Mouse (Mus musculus) liver, embryonic 14.5 days (tissue): Measurements from ENCODE around the gene Sirpb1a. TPM values are rescaled to one million over a fixed set of nuclear protein-coding genes. Genes with fewer than 3 reads are reported as not detected.
"Not testable (repeated sequence)": the region's sequence is repeated elsewhere in the genome, so short reads cannot be mapped to it uniquely, and the experiment has no call there.

Experiments
- ATAC-seq: fragments of 200-750 bp; cut with Nextera tagmentation; 2 replicates; pipeline ENCODE4 v1.8.0; 2017; ENCODE audit warnings: moderate number of reproducible peaks, mild to moderate bottlenecking, moderate library complexity; ENCODE audit not compliant: insufficient read depth
- DNase-seq, 3 experiments: peaks; one replicate each; pipeline ENCODE4 v3.0.0-alpha.2; 2012 to 2013; ENCODE audit warnings: low read depth in 3 of 3, low spot score in 3 of 3
- H3K27ac ChIP-seq: fragments of 300-500 bp; sonication (generic); 2 replicates; pipeline ENCODE4 v1.5.1; 2014; ENCODE audit warnings: moderate library complexity, mild to moderate bottlenecking, control low read depth, inconsistent platforms
- H3K27me3 ChIP-seq: fragments of 300-500 bp; sonication (generic); 2 replicates; pipeline ENCODE4 v1.6.1; 2014; ENCODE audit warnings: mild to moderate bottlenecking, low read length, moderate library complexity; ENCODE audit not compliant: control insufficient read depth, insufficient read depth
- H3K36me3 ChIP-seq: fragments of 300-500 bp; sonication (generic); replicated peaks from 2 replicates; pipeline ENCODE4 v1.6.1; 2014; ENCODE audit warnings: low read depth; ENCODE audit not compliant: control insufficient read depth, insufficient read depth
- H3K4me1 ChIP-seq, 2 experiments: fragments of 200-500 bp in 1 of 2; fragments of 300-500 bp in 1 of 2; sonication (generic) in 1 of 2; replicated peaks; 2 replicates each; pipeline ENCODE4 v1.6.1; 2012 to 2014; ENCODE audit warnings: antibody characterized with exemption in 1 of 2, inconsistent platforms in 1 of 2, low read length in 1 of 2; ENCODE audit not compliant: control insufficient read depth in 2 of 2, insufficient read depth in 2 of 2
- H3K4me2 ChIP-seq: fragments of 300-500 bp; sonication (generic); 2 replicates; pipeline ENCODE4 v1.6.1; 2014; ENCODE audit warnings: low read depth, mild to moderate bottlenecking, control low read depth, moderate library complexity
- H3K4me3 ChIP-seq, 2 experiments: fragments of 200-500 bp in 1 of 2; fragments of 300-500 bp in 1 of 2; sonication (generic) in 1 of 2; 2 replicates each; pipeline ENCODE4 v1.5.1; 2012 to 2014; ENCODE audit warnings: low read depth in 2 of 2, low read length in 2 of 2, mild to moderate bottlenecking in 2 of 2, control low read depth in 1 of 2, inconsistent platforms in 1 of 2, moderate library complexity in 1 of 2; ENCODE audit not compliant: insufficient read depth in 1 of 2
- H3K9ac ChIP-seq: fragments of 300-500 bp; sonication (generic); replicated peaks from 2 replicates; pipeline ENCODE4 v1.6.1; 2014; ENCODE audit warnings: mild to moderate bottlenecking, control low read depth, moderate library complexity
- H3K9me3 ChIP-seq: fragments of 300-500 bp; sonication (generic); 2 replicates; pipeline ENCODE4 v1.6.1; 2016; ENCODE audit warnings: low read length, mixed read lengths; ENCODE audit not compliant: control insufficient read depth
- CTCF ChIP-seq: IDR thresholded peaks from 2 replicates; pipeline ENCODE4 v1.5.1; 2016; ENCODE audit warnings: antibody characterized with exemption, low read depth, control low read depth
- EP300 ChIP-seq: IDR thresholded peaks from 2 replicates; pipeline ENCODE4 v1.6.1; 2016; ENCODE audit warnings: antibody characterized with exemption, low read depth
- WGBS: fragments of 180-500 bp; shearing (Covaris S2); extraction: QIAGEN DNeasy Blood & Tissue Kit; methylation state at CpG from one replicate; pipeline ENCODE4 v1.1.7; 2014; ENCODE audit not compliant: insufficient replicate concordance; 5-methylcytosine and 5-hydroxymethylcytosine counted together
- polyA plus RNA-seq, 2 experiments: library from polyadenylated mRNA; depleted of rRNA in 1 of 2; stranded (reverse) in 1 of 2; unstranded in 1 of 2; fragments of >200 nt; fragmentation: Nextera tagmentation in 1 of 2; extraction: Ambion mirVana in 1 of 2; gene quantifications; 2 replicates each; pipeline versions ENCODE4 v1.2.1 to v1.2.3; 2012 to 2014

The Sirpb1a gene
- polyA plus RNA-seq, 2 experiments, result not detected

DNA sequence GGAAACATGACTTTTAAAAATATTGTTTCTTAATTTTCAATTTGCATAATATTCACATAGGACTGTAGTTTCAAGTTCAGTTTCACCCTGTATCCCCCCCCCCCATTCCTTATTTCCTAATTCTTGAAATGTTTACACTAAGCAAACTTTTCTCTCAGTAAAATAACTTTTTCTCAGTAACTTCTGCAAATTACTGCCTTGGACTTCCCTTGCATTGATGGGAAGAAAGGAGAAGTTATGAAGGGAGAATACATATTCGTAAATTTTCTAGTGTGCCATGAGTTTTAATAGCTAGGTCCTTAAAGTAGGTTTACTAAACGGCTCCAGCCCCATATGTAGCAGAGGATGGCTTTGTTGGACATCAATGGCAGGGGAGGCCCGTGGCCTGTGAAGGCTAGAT is 80.7 kb downstream of the Sirpb1a start:
- WGBS, result 31% methylated on average over 3 of the region's 3 CpGs
- H3K9ac ChIP-seq, H3K27me3 ChIP-seq, ATAC-seq, H3K4me3 ChIP-seq, DNase-seq, H3K27ac ChIP-seq, H3K36me3 ChIP-seq, H3K4me2 ChIP-seq, H3K4me1 ChIP-seq, H3K9me3 ChIP-seq: not testable (repeated sequence)

DNA sequence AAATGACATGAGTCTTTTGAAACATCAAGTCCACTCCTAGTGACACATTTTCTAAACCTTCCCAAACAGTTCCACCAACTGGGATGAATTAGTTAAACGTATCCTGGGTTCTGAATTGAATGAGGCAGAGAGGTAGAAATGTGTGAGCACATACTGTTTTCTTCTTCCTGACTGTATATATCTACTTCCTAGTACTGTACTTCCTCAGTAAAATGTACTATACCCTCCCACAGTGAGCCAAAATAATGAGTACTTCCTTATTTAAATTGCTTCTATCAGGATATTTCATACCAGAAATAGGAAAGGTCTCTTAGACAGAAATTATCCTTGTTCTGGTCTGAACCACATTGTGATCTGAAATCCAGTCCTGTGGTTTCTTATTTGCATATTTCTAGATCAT is 86.0 kb downstream of the Sirpb1a start:
- 29% methylated on average over 1 of the region's 1 CpGs for WGBS
- H3K27ac ChIP-seq, result no peak overlapping the region
- H3K27me3 ChIP-seq, result no peaks in the 10 kb centered on the region
- H3K4me2 ChIP-seq, result no peak overlapping the region
- ATAC-seq, result no peak
- H3K9ac ChIP-seq, result no peak overlapping the region
- no peaks in the 10 kb centered on the region for H3K36me3 ChIP-seq
- TF ChIP-seq CTCF, result no peak
- TF ChIP-seq EP300, result no peak
- H3K9me3 ChIP-seq, result no peaks in the 10 kb centered on the region
- no peaks in the 10 kb centered on the region for H3K4me1 ChIP-seq
- DNase-seq, result no peak
- no peak overlapping the region for H3K4me3 ChIP-seq

DNA sequence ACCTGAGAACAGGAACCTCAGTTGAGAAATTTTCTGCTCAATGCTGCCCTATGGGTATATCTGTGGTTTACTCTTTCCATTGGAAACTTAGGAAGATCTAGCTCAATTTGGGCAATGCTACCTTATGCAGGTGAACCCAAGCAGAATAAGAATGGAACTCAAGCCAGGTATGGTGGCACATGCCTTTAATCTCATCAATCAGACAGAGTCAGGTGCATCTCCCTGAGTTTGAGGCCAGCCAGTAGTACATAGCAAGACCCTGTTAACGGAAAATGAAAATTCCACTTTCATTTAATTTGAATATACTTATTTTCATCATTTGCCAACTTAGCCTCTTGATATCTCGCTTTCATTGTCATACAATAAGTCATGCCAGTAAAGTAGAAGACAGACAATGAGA is 92.1 kb downstream of the Sirpb1a start:
- Histone ChIP-seq H3K9ac (no peak overlapping the region), H3K9me3 (no peaks in the 10 kb centered on the region), H3K4me1 (no peaks in the 10 kb centered on the region), H3K36me3 (no peaks in the 10 kb centered on the region), H3K27me3 (no peaks in the 10 kb centered on the region), H3K4me2 (no peak overlapping the region), H3K27ac (no peak overlapping the region), H3K4me3 (no peak overlapping the region)
- ATAC-seq (no peak), DNase-seq (no peak)
- no peak for TF ChIP-seq CTCF
- no peak for TF ChIP-seq EP300
- 46% methylated on average over 2 of the region's 2 CpGs for WGBS

DNA sequence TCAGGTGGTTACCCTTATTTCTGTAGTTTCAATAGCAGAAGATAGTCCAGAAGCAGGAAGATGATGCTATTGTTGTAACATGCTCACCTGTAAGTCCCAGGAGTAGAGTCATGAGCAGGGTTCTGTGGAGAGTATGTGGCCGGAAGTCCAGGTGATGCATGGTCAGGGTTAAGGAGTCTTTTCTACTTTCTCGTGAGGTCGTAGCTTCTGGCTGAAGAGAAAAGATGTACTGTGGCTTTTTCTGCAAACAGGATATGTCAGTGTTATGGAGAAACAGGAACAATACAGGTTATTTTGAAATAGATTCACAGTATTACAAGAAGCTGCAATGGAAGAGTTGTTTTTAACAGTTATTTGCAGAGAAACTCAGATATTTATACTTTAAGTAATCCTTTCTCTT is 94.3 kb downstream of the Sirpb1a start, which contains the start of gene Gm9733:
Gm9733 (minus strand) TSS at position 240 of the 400 bp plus-strand sequence.
- no peak within 1 kb of the TSS for H3K27ac ChIP-seq
- no peaks in the 10 kb centered on the region for H3K36me3 ChIP-seq
- H3K27me3 ChIP-seq, result no peaks in the 10 kb centered on the region
- no peak for ATAC-seq
- no peak for DNase-seq
- TF ChIP-seq EP300 (no peak), CTCF (no peak)
- H3K4me2 ChIP-seq, result no peak within 1 kb of the TSS
- H3K4me1 ChIP-seq, result no peaks in the 10 kb centered on the region
- no peaks in the 10 kb centered on the region for H3K9me3 ChIP-seq
- WGBS, result 57% methylated on average over 3 of the region's 3 CpGs
- no peak within 1 kb of the TSS for H3K9ac ChIP-seq
- H3K4me3 ChIP-seq, result no peak within 1 kb of the TSS

DNA sequence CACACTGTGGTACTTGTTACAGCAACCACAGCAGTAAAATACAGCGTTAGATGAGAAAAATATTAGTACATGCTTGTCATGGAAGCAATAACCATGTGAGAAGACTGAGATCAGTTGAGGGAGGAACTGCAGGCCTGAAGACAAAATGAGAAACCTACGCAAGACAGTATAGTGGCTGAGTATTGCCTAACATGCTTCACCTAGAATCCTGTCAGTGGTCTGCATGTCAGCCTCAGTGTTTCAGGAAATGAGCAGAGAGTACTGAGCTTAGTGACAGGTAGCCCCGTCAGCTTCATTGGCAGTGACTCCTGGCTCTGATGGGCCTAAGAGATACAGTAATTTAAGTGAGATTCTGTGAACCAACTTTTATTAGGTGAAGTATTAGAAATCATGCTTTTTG is 94.8 kb downstream of the Sirpb1a start:
- TF ChIP-seq CTCF (no peak), EP300 (no peak)
- WGBS, result 41% methylated on average over 3 of the region's 3 CpGs
- no peak overlapping the region for H3K27ac ChIP-seq
- ATAC-seq, result peak; percentile 28; the same call in 1 of the 2 replicates
- no peaks in the 10 kb centered on the region for H3K4me1 ChIP-seq
- H3K27me3 ChIP-seq, result no peaks in the 10 kb centered on the region
- H3K4me2 ChIP-seq, result no peak overlapping the region
- H3K9me3 ChIP-seq, result no peaks in the 10 kb centered on the region
- DNase-seq, result no peak
- H3K4me3 ChIP-seq, result no peak overlapping the region
- no peak overlapping the region for H3K9ac ChIP-seq
- H3K36me3 ChIP-seq, result no peaks in the 10 kb centered on the region

DNA sequence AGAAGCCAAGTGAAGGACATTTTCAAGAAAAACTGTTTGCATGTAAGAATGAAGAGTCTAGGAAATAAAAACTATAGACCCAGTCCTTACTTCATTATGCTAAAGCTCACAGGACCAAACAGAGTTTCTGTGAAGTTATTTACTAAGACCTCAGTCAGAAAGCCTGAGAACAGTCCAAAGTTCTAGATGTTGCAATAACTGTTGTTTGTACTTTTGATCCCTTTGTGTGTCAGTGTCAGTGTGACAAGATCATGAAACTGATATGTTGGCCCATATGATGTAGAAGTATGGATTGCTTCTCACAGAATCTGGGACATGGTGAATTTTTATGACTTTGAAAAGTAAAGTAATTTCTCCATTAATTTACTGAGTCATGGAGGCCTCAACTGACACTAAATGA is 96.8 kb downstream of the Sirpb1a start:
- peak in 1 of 3 experiments; percentile 10 for DNase-seq
- H3K9ac ChIP-seq, result no peak overlapping the region
- no peak overlapping the region for H3K27ac ChIP-seq
- no peak for TF ChIP-seq CTCF
- no peaks in the 10 kb centered on the region for H3K4me1 ChIP-seq
- 0 out of 2 replicates have a peak, but pooled peaks have one; percentile 28 for ATAC-seq
- H3K4me2 ChIP-seq, result no peak overlapping the region
- no peaks in the 10 kb centered on the region for H3K27me3 ChIP-seq
- no peaks in the 10 kb centered on the region for H3K9me3 ChIP-seq
- no peak overlapping the region for H3K4me3 ChIP-seq
- no peaks in the 10 kb centered on the region for H3K36me3 ChIP-seq

Other genes starting within 250 kb of the Sirpb1a start
- gene Gm9733, start 94.2 kb downstream of the Sirpb1a start, polyA plus RNA-seq (2012; rRNA removed), result 0.10 TPM in 1 of 2 replicates, not detected in the other
- gene Gm9733, start 94.2 kb downstream of the Sirpb1a start, polyA plus RNA-seq (2014; fragmentation: Nextera tagmentation; extraction: Ambion mirVana), result 0.34 and 0.64 TPM in 2 replicates
- gene Sirpb1b, start 148.5 kb upstream of the Sirpb1a start, polyA plus RNA-seq (2012; rRNA removed), result 0.01 and 0.04 TPM in 2 replicates
- 0.17 and 0.20 TPM in 2 replicates for gene Sirpb1b, start 148.5 kb upstream of the Sirpb1a start, polyA plus RNA-seq (2014; fragmentation: Nextera tagmentation; extraction: Ambion mirVana)